Mouse (Mus musculus): Measurements from ENCODE around the gene Slc25a40. TPM values are rescaled to one million over a fixed set of nuclear protein-coding genes. Genes with fewer than 3 reads are reported as not detected.

Slc25a40 gene
- 10.7 TPM for polyA plus RNA-seq (2014; fragmentation: Illumina TruSeq; extraction: RNeasy Lipid Tissue Mini Kit (QIAGEN cat#74804); ENCODE audit: low read depth, low replicate concordance)

DNA sequence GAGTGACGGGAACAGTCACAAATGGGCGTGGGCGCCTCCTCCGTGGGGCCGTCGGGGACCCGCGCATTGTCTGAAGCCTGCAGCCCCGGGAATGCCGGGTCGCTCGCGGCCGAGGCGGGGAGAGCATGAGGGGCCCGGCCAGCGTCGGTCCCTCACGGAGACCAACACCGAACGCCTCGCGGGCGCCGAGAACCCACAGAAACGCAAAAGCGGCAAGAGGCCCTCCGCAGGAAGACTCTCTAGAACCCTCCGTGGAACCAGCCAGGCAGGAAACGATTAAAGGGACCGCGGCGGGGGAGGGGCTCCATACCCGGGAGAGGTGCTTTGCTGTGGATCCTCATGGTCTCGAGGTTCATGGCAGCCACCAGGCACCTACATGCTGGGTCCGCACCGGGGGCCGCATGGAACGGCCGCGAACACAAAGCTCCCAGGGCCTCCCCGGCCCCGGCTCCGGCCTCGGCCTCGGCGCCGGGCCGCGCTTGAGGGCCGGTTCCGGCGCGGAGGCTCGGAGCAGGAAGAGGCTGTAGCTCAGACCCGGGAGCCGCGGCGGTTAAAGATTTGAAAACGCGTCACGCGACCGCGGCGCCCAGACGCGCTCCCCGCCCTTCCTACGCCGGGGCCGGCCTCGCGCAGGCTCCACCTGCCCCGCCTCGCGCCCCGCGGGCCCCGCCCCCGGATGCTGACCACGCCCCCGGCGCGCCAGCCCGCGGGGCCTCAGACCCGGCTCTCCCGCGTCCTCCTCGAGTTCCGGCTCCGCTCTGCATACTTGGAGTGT lies at the start of gene Slc25a40, which contains the start of gene Dbf4:
Slc25a40 (plus strand) TSS at position 694 of the 775 bp plus-strand sequence.
Dbf4 (minus strand) TSS at position 560 of the 775 bp plus-strand sequence.

Other genes starting within 250 kb of the Slc25a40 start
- gene Adam22, start 54.7 kb upstream of the Slc25a40 start, polyA plus RNA-seq (2014; fragmentation: Illumina TruSeq; extraction: RNeasy Lipid Tissue Mini Kit (QIAGEN cat#74804); ENCODE audit: low read depth, low replicate concordance), result 0.11 TPM
- 3.0 TPM for gene Dbf4, start 134 bp upstream of the Slc25a40 start, polyA plus RNA-seq (2014; fragmentation: Illumina TruSeq; extraction: RNeasy Lipid Tissue Mini Kit (QIAGEN cat#74804); ENCODE audit: low read depth, low replicate concordance)
- 0.42 TPM for gene Rundc3b, start 200.1 kb downstream of the Slc25a40 start, polyA plus RNA-seq (2014; fragmentation: Illumina TruSeq; extraction: RNeasy Lipid Tissue Mini Kit (QIAGEN cat#74804); ENCODE audit: low read depth, low replicate concordance)
- gene Abcb1a, start 237.2 kb downstream of the Slc25a40 start, polyA plus RNA-seq (2014; fragmentation: Illumina TruSeq; extraction: RNeasy Lipid Tissue Mini Kit (QIAGEN cat#74804); ENCODE audit: low read depth, low replicate concordance), result 7.3 TPM